Mouse (Mus musculus) cortical plate, adult 2 months (tissue): Measurements from ENCODE around the gene Cadm2.

ENCODE experiments used
- CTCF ChIP-seq: fragments of 200-500 bp; IDR thresholded peaks from 2 replicates; pipeline ENCODE4 v1.5.1; 2011; ENCODE audit warnings: mild to moderate bottlenecking, control low read depth, low read length; ENCODE audit not compliant: insufficient read depth; ENCODE audit errors: extremely low read depth
- POLR2A ChIP-seq: fragments of 200-500 bp; IDR thresholded peaks from 2 replicates; pipeline ENCODE4 v1.6.1; 2011; ENCODE audit warnings: mild to moderate bottlenecking, low read length, control low read depth; ENCODE audit not compliant: insufficient read depth; ENCODE audit errors: extremely low read depth

DNA sequence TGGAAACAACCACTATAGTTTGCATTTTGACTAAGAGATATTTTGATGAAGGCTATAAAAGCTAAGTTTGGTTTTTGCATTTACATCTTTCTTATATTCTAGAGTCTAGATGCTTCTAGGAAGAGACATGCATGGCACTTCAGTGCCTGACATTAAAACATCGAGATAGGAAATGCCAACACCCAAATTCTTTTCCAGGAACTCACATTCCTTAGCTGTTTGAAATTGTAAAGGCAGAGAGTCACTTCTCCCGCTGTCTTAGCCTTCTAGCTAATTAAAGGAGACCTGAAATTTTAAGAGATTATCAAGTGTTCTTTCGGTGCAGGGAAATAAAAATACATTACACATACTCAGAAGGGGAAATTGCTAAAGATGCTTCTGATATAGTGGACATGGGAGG is 649.8 kb downstream of the Cadm2 start:
- TF ChIP-seq CTCF (no peak), POLR2A (no peak)
